Mouse (Mus musculus) neutrophil, adult 83 days (primary cell): ENCODE results near the gene Nap1l3. TPM values are rescaled to one million over a fixed set of nuclear protein-coding genes. Genes with fewer than 3 reads are reported as not detected.

ENCODE experiments used
- total RNA-seq, 2 experiments: library from RNA; stranded (reverse); gene quantifications; one replicate each; pipeline ENCODE4 v1.2.4; 2023

Gene Nap1l3
- total RNA-seq: under 1 TPM in 1 of 2 experiments, not detected in 1; 0.15 TPM

DNA sequence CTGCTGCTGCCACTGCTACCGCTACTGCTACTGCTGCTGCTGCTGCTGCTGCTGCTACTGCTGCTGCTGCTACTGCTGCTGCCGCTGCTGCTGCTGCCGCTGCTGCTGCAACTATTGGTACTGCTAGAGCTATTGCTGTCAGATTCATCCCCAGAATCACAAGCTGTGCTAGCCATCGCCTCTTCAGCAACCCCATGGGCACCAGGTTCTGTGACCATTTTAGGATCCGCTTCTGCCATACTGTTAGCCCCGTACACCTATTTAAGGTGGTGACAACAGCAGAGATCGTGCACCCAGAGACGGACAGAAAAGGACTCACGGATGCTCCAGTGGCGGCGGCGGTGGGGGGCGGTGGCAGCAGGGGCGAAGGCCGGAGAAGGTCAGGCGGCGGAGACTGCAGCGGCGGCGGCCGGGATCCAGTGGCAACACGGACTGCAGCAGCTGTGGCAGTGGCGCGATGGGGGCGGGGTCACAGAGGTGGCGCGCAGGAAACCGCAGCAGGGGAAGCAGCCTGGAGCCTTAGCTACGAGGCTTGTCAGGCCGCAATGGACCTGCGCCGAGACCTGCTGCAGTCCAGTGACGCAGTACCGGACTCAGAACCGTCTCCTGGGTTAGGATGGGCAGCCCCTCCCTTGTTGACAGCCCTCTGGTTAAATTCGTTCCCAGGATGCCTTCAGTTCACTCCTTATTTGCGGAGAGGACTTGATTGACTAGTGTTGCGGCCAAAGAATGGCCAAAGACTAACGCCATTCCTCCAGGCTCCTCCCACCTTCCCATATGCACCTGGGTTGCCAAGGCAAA is at the start of gene Nap1l3:
TSS of gene Nap1l3 (minus strand) at position 621 of the 801 bp plus-strand sequence.

